Mouse (Mus musculus): ENCODE data around the gene Fam126a.

DNA sequence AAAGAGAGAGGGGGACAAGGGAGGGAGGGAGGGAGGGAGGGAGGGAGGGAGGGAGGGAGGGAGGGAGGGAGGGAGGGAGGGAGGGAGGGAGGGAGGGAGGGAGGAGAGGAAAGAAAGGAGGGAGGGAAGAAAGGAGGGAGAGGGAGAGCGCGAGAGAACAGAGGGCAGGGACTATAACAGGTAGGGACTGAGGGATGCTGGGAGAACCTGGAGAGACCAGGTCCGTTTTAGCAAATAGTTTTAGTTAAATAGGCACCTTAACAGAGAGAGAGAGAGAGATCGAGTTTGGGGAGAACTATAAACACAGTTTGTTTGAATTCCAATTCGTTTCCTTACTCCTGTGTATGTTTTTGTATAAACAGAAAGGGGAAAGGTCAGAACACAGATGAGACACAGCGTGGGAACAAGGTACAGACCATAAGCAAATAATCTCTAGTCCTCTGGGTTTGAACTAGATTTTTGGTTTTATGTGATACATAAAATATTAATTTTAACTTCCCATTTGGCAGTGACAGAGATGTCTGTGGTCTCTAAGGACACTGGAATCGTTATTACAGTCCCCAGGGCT is 47.3 kb upstream of the Fam126a start:
- TF ChIP-seq ZC3H11A (IDR thresholded peaks at IDR 0.05; ENCODE audit: borderline replicate concordance, low read depth, low read length), result no peak
- no peak for TF ChIP-seq ZNF384 (IDR thresholded peaks at IDR 0.05; ENCODE audit: low read depth, low read length)
- no peak for TF ChIP-seq CHD2 (IDR thresholded peaks at IDR 0.05; ENCODE audit: low read depth, low read length)
- no peak for TF ChIP-seq HCFC1 (IDR thresholded peaks at IDR 0.05; ENCODE audit: borderline replicate concordance, insufficient read depth, low read length)
